Mouse (Mus musculus): ENCODE results near the gene Nfe2l1.
"Not testable (repeated sequence)": the region's sequence is repeated elsewhere in the genome, so short reads cannot be mapped to it uniquely, and the experiment has no call there.

Gene Nfe2l1

GRCm38 (mm10) chr11:96784847-96785246 lies 44.9 kb downstream of the Nfe2l1 start:
- in situ Hi-C loops (cut with MboI, MseI): not testable (repeated sequence)

- in situ Hi-C loops (cut with MboI, MseI): no loop called here
Observed at GRCm38 (mm10) chr11:96781425-96781824, 48.3 kb downstream of the Nfe2l1 start.

GRCm38 (mm10) chr11:96780306-96780705 lies 49.5 kb downstream of the Nfe2l1 start:
- in situ Hi-C loops (cut with MboI, MseI): no loop called here

- in situ Hi-C loops (cut with MboI, MseI): loop anchor here (5.0 kb wide), 1 partner anchor 84 kb away; no protein-coding TSS in a partner anchor
Observed at GRCm38 (mm10) chr11:96778061-96778627, 51.6 kb downstream of the Nfe2l1 start.

GRCm38 (mm10) chr11:96776968-96777962 lies 52.5 kb downstream of the Nfe2l1 start, which contains the start of gene Snx11:
Snx11 (minus strand) TSS chr11:96777559.
- in situ Hi-C loops (cut with MboI, MseI): loop anchor here (5.0 kb wide), 1 partner anchor 85 kb away; no protein-coding TSS in a partner anchor

- in situ Hi-C loops (cut with MboI, MseI): loop anchor here (5.0 kb wide), 1 partner anchor 86 kb away; no protein-coding TSS in a partner anchor
Observed at GRCm38 (mm10) chr11:96776068-96776467, 53.7 kb downstream of the Nfe2l1 start.

- in situ Hi-C loops (cut with MboI, MseI): loop anchor here (5.0 kb wide), 1 partner anchor 87 kb away; no protein-coding TSS in a partner anchor
Observed at GRCm38 (mm10) chr11:96775665-96776064, 54.1 kb downstream of the Nfe2l1 start.

GRCm38 (mm10) chr11:96775063-96775462 lies 54.7 kb downstream of the Nfe2l1 start:
- in situ Hi-C loops (cut with MboI, MseI): loop anchor here (5.0 kb wide), 1 partner anchor 87 kb away; no protein-coding TSS in a partner anchor

GRCm38 (mm10) chr11:96774536-96774935 lies 55.2 kb downstream of the Nfe2l1 start:
- in situ Hi-C loops (cut with MboI, MseI): no loop called here

- in situ Hi-C loops (cut with MboI, MseI): no loop called here
Observed at GRCm38 (mm10) chr11:96772413-96772812, 57.4 kb downstream of the Nfe2l1 start.

GRCm38 (mm10) chr11:96771274-96771975 lies 58.3 kb downstream of the Nfe2l1 start:
- in situ Hi-C loops (cut with MboI, MseI): no loop called here

GRCm38 (mm10) chr11:96768240-96768639 lies 61.5 kb downstream of the Nfe2l1 start:
- in situ Hi-C loops (cut with MboI, MseI): no loop called here
